Mouse (Mus musculus): Measurements from ENCODE around the gene Gpr19.

The Gpr19 gene

DNA sequence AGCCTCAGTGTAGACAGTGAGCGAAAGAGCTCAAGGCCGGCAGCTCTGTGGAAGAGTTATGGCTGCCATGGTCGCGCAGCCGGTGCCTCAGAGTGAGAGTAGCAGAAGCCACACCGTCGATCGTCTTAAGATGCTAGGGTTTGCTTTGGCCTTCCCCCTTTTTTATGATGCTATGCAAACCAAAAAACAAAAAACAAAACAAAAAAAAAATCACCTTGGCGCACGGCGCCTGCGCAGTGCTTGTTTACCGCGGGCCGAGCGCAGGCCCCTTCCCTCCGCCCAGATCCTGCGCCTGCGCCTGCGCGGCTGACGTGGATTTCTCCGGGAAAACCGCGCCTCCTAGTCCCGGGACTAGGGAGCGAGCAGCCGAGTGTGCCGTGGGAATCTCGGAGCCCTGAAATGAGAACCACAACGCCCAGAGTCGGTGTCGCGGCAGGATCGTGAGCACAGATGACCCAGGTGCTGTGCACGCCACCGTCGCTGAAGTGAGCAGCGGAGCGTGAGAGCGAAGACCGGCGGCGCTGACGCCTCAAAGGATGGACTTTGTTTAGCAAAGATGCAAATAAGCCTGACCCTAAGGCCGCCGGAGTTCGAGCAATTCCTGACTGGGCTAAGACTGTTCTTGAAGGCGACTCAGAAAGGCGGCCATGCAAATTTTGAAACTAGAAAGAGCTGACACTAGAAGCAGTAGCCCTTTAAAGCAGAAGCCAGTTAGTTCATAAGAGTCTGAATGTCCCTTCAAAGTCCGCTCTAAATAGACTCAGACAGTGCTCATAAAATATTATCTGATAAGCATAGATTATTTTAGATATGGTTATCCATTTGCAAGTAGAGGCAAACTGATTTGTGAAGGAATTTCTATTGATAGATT lies at the start of gene Gpr19:
Gene Gpr19, minus strand, starts transcription at position 484 of the 871 bp plus-strand sequence.
- WGBS: under 1% methylated on average over 51 of the region's 51 CpGs

DNA sequence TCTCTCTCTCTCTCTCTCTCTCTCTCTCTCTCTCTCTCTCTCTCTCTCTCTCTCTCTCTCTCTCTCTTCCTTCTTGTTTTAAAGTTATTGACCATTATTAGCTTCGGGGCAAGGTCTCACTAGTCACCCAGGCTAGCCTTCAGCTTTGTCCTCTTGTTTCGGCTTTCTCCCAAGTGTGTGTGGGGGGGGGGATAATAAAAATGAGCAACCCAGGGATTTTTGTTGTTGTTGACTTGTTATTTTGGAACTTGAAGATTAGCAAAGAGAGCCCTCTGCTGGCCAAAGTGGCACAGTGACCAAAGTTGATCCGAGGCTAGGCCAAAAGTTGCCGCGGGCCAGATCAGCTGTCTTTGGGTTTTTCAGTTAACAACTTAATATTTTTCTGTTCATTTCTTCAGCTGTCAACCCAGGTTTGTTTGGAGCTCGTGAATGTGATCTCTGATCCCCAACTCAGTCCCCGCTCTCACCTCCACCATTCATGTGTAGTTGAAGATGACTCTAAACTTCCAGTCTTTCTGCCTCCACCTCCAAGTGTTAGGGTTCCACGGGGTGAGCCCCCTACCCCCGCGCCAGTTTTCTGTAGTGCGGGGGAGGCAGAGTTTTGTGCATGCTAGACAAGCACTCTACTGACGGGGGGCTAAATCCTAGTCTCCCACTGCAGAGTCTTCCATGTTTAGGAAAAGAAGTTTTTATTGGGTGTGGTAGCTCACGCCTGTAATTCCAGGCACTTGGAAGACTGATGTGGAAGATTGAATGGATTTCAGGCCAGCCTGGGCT lies 49.1 kb upstream of the Gpr19 start:
- 40% methylated on average over 13 of the region's 13 CpGs for WGBS

DNA sequence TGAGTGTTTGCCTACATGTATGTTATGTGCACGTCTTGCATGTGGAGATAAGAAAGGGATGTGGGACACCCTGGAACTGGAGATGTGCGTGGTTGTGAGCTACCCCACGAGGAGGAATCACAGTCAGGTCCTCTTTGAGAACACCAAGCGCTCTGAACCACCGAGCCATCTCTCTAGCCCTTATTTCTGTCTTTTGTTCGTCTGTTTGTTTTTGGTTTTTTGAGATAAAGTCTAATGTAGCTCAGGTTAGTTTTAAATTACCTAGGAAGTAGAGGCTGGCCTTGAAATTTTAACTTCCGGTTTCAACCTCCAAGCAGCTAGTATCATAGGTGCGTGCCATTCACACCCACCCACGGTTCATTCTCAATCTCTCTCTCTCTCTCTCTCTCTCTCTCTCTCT lies 48.5 kb upstream of the Gpr19 start:
- WGBS: 71% methylated on average over 9 of the region's 9 CpGs

DNA sequence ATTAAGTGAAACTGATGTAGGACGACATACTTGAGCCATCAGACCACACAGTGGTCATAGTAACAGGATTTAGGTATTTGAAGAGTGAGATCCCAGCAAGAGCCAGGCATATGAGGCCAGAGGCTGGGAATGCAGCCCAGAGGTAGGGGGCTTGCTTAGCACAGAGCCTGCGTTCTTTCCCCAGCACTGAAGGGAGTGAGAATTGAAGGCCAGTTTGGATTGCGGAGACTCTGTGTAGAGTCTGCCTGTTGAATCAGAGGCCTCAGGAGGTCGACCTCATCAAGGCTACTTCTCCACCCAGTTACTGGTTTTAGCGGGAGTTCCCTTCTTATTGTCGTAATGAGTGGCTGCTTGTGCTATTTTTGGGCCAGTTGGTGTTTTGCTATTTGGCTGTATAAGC lies 47.7 kb upstream of the Gpr19 start:
- WGBS: 61% methylated on average over 6 of the region's 6 CpGs

DNA sequence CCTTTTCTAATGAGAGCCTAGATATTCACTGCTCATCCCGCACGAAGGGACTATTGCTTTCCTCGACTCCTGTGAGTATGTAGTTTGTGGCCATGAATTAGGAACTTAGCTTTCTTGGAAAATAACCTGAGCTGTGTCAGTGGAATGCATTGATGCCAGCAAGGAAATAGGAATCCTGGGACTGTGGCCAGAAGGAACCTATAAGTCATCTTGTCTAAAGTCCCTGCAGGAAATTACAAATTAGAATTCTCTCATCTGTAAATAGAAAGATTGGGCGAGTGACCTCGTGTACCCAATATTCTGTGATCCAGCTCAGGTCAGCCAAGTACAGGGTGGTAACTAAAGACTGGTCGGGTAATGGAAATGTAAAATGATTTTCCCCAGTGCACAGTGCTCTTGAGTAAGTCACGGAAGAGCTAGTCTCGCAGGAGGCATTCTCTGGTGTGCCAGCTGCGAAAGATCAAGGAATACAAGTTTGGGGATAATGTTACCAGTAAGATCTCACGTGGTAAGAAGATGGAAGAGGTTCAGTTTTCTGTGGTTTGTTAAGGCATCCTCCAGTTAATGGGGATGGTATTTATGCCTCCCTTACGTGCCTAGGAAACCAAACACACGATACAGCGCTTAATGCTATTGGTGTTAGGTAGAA lies 45.5 kb upstream of the Gpr19 start:
- 87% methylated on average over 13 of the region's 13 CpGs for WGBS

DNA sequence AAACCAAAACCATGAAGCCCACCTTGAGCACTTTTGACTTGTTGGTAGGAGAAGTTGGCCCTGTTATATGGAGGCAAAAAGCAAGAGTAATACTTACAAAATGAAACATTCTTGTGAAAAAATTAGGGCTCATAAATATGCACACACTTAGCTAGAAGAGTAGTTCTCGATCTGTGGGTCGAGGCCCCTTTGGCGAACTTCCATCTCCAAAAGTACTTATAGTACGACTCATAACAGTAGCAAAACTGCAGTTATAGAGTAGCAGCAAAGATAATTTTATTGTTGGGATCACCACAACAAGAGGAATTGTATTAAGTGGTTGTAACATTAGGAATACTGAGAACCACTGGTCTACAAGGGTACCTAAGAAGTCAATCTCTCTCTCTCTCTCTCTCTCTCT lies 41.4 kb upstream of the Gpr19 start:
- 85% methylated on average over 4 of the region's 4 CpGs for WGBS

DNA sequence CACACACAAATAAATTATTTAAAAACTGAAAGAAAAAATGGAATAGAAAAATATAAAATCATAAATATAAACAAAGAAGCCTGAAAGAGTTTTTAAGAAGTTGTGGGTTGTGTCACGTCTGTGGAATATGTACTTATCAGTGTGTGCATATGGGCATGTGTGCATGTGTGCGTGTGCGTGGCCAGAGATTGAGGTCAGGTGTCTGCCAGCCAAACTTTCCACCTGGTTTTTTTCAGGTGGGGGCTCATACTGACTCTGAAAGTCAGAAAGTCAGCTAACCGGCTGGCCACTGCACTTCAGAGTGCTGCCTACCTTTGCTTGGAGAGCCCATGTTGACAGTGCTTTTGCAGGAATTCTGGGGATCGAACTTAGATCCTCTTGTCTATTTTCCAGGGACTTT lies 35.9 kb upstream of the Gpr19 start:
- WGBS: 96% methylated on average over 5 of the region's 5 CpGs

DNA sequence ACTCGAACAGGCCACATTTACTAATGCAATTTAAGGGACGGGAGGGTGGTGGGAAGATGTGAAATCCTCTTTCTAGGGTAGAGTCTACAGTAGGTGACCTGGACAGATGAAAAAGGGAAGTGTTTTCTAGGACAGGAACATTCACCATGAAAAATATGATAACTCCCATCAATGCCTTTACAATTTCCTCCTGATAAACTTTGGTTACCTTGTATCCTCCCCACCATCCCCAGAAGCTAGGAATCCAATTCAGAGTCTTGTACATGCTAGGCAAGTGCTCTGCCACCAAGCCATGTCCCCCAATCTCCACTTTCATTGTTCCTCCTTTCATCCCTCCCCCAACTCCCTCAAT lies 34.8 kb upstream of the Gpr19 start:
- 67% methylated on average over 2 of the region's 2 CpGs for WGBS

DNA sequence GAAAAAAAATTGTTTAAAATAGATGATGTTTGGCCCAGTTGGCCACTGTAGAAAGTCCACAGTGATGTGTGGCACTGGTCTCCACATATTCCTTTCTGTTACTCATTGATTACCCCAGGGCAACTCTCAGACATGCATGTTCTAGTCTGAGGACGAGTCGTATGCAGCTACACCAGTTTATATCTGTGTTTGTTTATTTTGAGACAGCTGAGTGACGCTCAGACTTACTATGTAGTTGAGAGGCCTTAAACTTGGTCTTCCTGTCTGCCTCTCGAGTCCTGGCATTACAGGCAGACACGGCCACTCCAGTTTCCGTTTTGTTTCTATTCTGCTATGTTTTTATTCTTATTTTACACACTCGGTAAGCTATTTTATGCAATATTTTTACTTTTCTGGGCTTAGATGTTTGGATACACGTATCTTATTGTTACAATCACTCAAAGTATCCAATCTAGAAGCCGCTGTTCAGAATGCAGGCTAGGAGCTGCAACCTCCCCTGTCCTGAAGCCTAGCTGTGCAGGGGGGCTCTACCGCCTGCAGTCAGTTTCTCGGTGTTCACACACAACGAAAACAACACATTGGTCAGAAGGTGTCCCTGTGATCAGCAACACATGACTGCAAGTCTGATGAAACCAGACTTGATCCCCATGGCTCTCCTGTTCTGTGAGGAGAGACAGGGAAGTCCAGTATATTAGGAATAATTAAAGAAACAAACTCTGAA lies 34.3 kb upstream of the Gpr19 start:
- WGBS: 64% methylated on average over 12 of the region's 12 CpGs

DNA sequence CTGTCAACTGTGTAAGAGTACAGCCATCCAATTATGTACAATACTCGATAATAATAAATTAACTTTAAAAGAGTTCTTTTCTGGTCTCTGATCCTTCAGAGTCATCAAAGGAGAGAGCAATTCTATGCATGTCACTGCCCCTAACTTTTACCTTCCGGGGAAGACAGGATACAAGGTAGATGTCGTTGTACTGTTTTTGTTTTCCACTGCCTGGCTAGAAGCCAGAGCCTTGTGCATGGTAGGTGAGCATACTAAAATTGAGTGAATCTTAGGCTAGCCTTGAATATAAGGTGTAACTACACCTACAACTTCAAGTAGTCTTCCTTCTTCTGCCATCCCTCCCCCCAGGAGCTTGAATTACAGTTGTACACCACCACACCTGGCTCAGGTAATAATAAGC lies 32.8 kb upstream of the Gpr19 start:
- 71% methylated on average over 3 of the region's 3 CpGs for WGBS

DNA sequence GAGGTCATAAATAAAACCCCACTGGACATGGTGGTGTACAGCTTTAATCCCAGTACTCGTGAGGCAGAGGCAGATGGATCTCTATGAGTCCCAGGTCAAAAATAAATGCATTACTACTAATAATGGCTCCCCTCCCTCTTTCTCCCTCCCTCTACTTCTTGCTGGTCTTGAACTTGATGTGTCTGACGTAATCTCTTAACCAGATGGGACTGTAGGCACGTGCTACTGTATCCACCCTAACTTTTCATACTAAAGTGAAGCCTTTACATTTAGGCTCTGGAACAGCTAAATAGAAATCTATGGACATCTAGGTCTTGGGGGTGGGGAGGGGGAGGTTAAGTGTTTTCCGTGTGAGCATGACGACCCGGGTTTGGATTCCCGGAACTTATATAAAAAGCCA lies 32.0 kb upstream of the Gpr19 start:
- 62% methylated on average over 7 of the region's 7 CpGs for WGBS

DNA sequence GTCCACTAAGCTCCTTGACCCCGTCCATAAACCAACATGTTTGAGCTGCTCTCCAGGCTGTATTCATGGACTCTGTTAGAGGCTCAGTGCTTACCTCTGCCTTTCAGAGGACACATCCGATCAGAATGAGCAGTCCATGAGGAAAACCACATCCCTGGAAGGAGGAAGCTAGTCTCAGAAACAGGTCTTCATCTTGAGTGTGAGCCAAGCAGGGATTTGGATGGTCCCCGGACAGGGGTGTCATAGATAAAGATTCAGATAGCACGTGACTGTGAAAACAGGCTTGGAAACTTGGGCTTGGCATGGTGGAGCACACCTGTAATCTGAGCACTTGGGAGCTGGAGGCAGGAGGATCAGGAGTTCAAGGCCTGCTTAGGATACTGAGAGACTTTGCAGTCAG lies 31.5 kb upstream of the Gpr19 start:
- 59% methylated on average over 4 of the region's 4 CpGs for WGBS

DNA sequence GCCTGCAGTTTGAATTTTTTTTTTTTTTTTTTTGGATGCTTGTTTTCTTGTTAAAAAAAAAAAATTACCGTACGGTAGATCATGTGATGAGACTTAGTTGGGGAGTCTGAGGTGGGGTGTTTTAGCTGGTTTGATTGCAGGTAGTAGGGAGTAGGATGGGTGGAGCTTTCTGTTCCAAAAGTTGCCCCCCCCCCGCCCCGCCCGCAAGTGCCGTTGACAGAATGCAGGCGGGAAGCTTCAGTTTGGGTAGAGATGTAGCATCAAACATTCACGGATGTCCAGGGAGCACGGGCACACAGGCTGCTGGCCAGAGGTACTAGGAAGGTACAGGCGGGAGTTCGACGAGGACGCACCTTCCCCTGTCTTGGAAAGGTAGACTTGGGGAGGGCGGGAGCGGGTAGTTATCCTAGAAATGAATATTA lies 30.5 kb upstream of the Gpr19 start:
- 2% methylated on average over 15 of the region's 15 CpGs for WGBS

DNA sequence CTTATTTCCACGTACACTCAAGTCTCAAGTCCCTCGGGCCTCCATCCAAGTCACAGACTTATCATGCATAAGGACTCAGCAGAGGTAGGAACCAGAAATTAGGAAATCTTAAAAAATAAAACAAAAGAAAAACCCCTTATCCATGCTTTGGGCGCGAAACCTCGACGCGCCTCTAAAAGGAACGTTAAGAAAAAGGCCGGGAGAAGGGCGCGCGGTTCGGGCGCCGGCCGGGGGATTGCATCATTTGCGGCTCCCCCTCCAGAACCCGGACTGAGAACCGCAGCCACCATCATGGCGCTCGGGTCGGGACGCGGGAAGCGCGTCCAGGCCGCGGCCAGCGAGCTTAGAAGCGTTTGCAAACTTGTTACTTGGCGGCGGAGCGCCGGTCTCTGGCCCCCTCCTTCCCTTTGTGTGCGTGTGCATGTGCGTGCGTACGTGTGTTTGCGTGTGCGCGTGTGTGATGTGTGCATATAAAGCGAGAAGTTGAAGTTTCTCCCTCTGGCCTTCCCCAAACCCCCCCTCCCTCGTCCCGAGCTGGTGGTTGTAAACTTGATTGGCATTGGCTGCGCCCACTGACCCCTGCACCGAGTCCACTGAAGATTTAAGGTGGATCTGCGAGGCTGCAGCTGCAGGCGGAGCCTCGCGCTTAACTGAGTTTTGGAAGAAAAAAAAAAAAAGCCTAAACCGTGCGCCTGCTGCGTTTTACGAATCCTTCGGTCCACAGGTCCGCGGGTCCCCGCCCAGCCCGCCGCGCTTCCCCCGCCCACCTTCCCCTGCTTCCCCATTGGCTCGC lies 29.9 kb upstream of the Gpr19 start:
- under 1% methylated on average over 63 of the region's 63 CpGs for WGBS

DNA sequence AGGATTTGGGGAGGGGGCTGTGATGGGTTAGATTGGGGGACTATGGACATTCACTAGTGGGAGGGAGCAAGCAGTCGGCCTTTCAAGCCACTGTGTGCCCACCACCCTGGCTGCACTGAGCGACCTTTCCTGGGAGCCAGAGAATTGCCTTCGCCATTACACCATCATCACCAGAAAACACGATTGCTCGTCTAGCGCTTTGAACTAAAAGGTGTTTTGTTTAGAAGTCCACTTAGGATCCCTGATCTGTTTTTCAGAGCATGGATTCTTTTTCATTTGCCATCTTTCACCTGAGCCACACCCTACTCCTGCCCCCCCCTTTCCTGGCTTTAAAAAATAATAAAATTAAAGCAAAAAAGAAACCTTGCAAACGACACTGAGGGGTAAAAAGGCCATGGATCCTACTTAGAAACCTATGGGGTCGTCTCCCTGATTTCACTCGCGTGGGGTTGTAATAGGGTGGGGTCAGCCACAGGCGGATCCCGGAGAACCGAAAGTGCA lies 29.3 kb upstream of the Gpr19 start:
- WGBS: 2% methylated on average over 13 of the region's 13 CpGs

DNA sequence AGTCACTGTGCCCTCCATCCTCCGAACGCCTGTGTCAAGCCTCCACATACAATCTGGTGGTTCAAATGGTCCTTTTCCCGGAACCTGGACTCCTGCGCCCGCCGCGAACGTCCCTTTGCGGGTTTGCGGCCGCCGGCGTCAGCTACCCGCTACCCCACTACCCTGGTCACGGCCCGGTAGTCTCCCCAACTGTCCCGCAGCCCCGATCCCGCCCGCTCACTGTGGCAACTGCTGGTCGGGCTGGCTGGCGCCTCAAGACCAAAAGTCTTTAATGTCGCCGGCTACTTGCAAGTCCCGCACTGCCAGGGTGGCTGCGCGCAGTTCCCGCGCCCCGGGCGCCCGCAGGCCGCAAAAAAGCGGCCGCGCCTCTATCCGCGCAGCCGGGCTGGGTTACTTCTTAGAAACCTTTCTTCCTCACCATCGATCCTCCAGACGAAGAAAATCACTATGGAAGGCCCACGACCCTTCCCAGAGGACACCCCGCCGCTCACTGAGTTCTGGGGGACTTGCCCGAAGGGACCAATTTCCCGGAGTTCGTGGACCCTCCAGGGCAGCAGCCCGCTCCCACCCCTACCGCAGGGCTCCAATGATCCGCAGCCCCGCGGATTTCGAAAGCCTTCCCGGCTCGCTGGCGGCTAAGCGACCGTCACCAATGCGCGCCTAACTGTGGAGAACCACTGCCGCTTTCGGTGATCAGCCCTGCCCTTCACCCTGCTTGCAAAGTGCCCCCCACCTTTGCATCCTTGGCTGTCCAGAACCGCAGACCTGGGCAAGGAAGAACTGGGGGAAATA lies 28.6 kb upstream of the Gpr19 start:
- WGBS: under 1% methylated on average over 63 of the region's 63 CpGs

DNA sequence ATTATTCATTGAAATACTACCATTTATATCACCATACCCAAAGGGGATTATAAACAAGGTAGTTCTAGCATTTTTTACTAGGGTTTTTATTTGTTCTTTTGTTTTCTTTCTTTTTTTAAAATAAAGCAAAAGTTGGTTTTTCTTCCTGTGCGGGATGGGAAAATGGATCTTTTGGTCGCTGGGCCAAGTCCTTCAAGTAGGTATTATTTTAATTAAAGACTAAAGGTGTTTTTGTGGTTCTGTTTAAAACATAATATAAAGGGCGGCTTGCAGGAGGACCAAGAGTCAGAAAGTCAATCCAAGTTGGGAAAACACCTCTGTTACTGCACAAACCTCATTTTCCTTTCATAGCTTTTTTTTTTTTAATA lies 27.9 kb upstream of the Gpr19 start:
- WGBS: 58% methylated on average over 3 of the region's 3 CpGs

DNA sequence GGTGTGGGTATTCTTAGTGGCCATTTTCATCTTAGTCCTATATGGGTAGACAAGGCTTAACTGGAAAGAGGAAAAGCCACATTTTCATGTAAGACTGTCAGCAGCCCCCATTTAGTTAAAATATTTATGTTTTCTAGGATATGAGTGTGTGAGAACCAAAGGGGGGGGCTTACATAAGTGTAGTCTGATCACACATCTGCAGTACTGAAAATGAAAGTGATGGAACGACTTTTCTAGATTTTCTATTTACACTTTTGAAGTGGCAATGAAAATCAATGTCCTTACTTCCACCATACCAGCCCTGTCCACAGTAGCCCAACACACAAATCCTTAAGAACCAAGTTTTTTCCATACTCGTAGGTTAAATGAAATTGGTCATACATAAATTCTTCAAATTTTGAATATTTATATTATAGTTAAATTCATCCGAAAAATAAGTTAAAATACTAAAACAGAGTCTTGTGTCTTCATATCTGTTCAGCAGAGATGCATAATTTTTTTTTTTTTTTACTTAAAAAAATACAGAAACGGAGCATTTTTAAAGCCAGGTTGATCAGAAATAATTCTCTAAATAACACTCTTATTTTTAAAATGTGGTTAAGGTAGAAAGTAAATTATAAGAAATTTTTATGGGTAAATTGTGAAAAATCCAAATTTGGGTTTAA lies 27.4 kb upstream of the Gpr19 start:
- WGBS: 59% methylated on average over 4 of the region's 4 CpGs

DNA sequence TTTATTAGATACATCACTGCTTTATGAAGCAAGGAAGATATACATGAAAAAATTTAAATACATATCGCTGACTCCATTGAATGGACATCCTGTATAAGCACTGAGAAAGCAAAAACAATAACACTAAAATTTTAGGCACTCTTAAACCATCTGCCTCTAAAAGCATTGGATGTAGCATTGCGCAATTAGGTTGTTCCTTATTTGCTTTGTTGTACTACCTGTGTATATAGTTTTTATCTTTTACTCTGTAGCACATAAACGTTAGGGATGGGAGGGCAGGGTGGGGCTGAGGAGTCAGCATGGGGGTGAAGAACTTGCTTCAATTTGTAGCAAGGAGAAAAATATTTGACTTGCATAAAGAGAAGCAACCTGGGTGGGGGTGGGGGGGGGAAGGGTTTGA lies 25.9 kb upstream of the Gpr19 start:
- 61% methylated on average over 3 of the region's 3 CpGs for WGBS

DNA sequence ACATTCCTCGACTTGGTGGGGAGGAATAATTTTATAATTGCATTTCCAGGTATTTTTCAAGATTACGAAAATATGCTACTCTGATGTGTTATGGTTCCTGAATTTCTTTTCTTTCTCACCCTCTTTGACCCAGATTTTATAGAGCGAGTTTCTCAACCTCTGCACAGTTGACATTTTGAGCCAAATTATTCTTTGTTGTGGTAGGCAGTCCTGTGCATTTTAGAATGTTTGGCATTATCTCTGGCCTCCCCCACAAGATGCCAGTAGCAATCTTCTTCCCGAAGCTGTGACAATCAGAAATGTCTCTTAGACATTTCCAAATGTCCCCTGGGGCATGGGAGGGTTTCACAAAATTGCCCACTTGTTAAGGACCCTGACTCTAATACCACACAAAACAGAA lies 25.3 kb upstream of the Gpr19 start:
- WGBS: 53% methylated on average over 4 of the region's 4 CpGs
